In the genomic region with DNA sequence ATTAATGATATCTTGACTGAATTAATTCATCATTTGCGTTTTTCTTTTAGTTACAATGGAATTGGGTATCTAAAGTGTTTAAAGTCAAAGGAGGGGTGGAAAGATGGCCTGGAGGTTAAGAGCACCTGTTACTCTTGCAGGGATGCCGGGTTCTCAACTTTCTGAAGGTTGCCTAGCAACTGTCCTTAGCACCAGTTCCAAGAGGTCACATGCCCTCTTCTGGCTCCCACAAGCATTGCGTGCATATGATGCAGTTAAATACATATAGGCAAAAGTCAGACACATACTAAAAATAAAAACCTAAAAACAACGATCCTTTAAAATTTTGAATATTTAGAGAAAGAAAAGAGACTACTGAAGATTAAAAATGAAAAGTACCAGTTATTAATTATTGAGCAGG, we compare ENCODE assay signal across 9 mouse cellular contexts. TPM values are rescaled to one million over a fixed set of nuclear protein-coding genes. Genes with fewer than 3 reads are reported as not detected.
DNase-seq lines count a peak whose midpoint lies in the region; ATAC-seq and TF ChIP-seq lines count a peak whose summit lies in the region.
"Had no signal": no experiment of that assay in that cellular context is flagged by ENCODE, and none has a peak within 500 bp of the region (broad histone marks: within the 10 kb centered on the region; RNA-seq: fewer than 3 reads in every experiment).

No protein-coding gene starts in this region.

- 0 out of 2 replicates have a peak, but pooled peaks have one; percentile 54 for ATAC-seq in kidney, postnatal 0 days (replicated peaks; ENCODE audit: low FRiP score, low read depth)

- H3K36me3 ChIP-seq in kidney, postnatal 0 days (ENCODE audit: insufficient read depth, low read length), result peaks cover 6% of the 10 kb centered on the region; the same call in 1 of the 2 replicates

- no peak overlapping the region for H3K4me2 ChIP-seq in kidney, postnatal 0 days (ENCODE audit: low read length)
- H3K4me2 ChIP-seq: hindbrain, embryonic 15.5 days had no signal

- no peak overlapping the region for H3K4me3 ChIP-seq in kidney, postnatal 0 days (replicated peaks; ENCODE audit: low read depth, low read length)
- H3K4me3 ChIP-seq: hindbrain, embryonic 15.5 days had no signal

- H3K9ac ChIP-seq in kidney, postnatal 0 days (ENCODE audit: low read depth, low read length), result no peak overlapping the region
- H3K9ac ChIP-seq: hindbrain, embryonic 15.5 days had no signal

- no peak overlapping the region for H3K27ac ChIP-seq in kidney, postnatal 0 days
- H3K27ac ChIP-seq: hindbrain, embryonic 15.5 days had no signal

- 52% methylated on average over 4 of the region's 4 CpGs for WGBS in kidney, postnatal 0 days

- no peaks in the 10 kb centered on the region for H3K27me3 ChIP-seq in kidney, postnatal 0 days (ENCODE audit: insufficient read depth, low read length)
- H3K27me3 ChIP-seq: hindbrain, embryonic 15.5 days had no signal

- TF ChIP-seq CTCF in kidney, postnatal 0 days (IDR thresholded peaks at IDR 0.05; ENCODE audit: low read depth), result peak; percentile 71

- DNase-seq in adrenal gland, postnatal 10 days, result peak; percentile 51
- DNase-seq in adrenal gland, adult 8-10 months, result no peak
- DNase-seq in 3T3-L1 (ENCODE audit: low read depth, low spot score), result peak; percentile 41
- peak; percentile 59 to 63 for DNase-seq in cerebellum, postnatal 14 days
- DNase-seq in kidney, postnatal 0 days (ENCODE audit: low spot score), result peak; percentile 75
- peak; percentile 8 to 9 for DNase-seq in monocyte, adult 2 months (ENCODE audit: low read depth in 1 of 2, low spot score in 2 of 2)
- DNase-seq in ovary, postnatal 36 days (ENCODE audit: low spot score), result no peak
- DNase-seq in heart, adult 8-10 months (ENCODE audit: low spot score), result no peak

- no peaks in the 10 kb centered on the region for H3K9me3 ChIP-seq in kidney, postnatal 0 days (replicated peaks; ENCODE audit: low read length)
- H3K9me3 ChIP-seq: hindbrain, embryonic 15.5 days had no signal

- peaks cover 11% of the 10 kb centered on the region; the same call in 1 of the 2 replicates for H3K4me1 ChIP-seq in kidney, postnatal 0 days (replicated peaks; ENCODE audit: insufficient read depth, low read length)

RNA-seq across cellular contexts. Expression of a gene that starts 10.2 kb away (rescaled TPM):
- 10 to 100 TPM; 61.4 to 65.6 TPM for total RNA-seq in adrenal gland, postnatal 10 days (2021)
- total RNA-seq in adrenal gland, adult 8-10 months (2022), result 10 to 100 TPM; 62.4 to 84.6 (median 78.6) TPM
- 67.9 and 81.0 TPM in 2 replicates for polyA plus RNA-seq in kidney, postnatal 0 days (2015; fragmentation: Nextera tagmentation; extraction: Ambion mirVana)
- 10 to 100 TPM; 53.3 to 58.5 (median 56.8) TPM for total RNA-seq in heart, adult 8-10 months (2022)

RNA-seq across cellular contexts. Expression of a gene that starts 53.8 kb away (rescaled TPM):
- total RNA-seq in adrenal gland, postnatal 10 days (2021), result 10 to 100 TPM; 56.3 to 81.0 TPM
- 10 to 100 TPM; 58.4 to 78.6 (median 70.1) TPM for total RNA-seq in adrenal gland, adult 8-10 months (2022)
- 64.1 and 67.0 TPM in 2 replicates for polyA plus RNA-seq in kidney, postnatal 0 days (2015; fragmentation: Nextera tagmentation; extraction: Ambion mirVana)
- 10 to 100 TPM; 32.9 to 36.3 (median 34.1) TPM for total RNA-seq in heart, adult 8-10 months (2022)

RNA-seq across cellular contexts. Expression of a gene that starts 53.8 kb away (rescaled TPM):
- 10 to 100 TPM; 41.6 to 45.8 TPM for total RNA-seq in adrenal gland, postnatal 10 days (2021)
- 10 to 100 TPM; 29.7 to 38.4 (median 35.2) TPM for total RNA-seq in adrenal gland, adult 8-10 months (2022)
- 59.6 and 67.4 TPM in 2 replicates for polyA plus RNA-seq in kidney, postnatal 0 days (2015; fragmentation: Nextera tagmentation; extraction: Ambion mirVana)
- 10 to 100 TPM; 23.0 to 27.2 (median 26.1) TPM for total RNA-seq in heart, adult 8-10 months (2022)

Comparison
In these comparisons a context has a peak if more than half of its experiments do, and no peak if none do; other contexts are left out.
1. DNase-seq: peak in adrenal gland, postnatal 10 days (single experiment), 3T3-L1 (single experiment), cerebellum, postnatal 14 days (2 of 2), kidney, postnatal 0 days (single experiment) and monocyte, adult 2 months (2 of 2); none in adrenal gland, adult 8-10 months (single experiment), ovary, postnatal 36 days (single experiment) and heart, adult 8-10 months (single experiment).